In genomic region chr3:88619113-88620097, GRCm38 (mm10) we compare ENCODE assay signal across 11 mouse cellular contexts. TPM values are rescaled to one million over a fixed set of nuclear protein-coding genes. Genes with fewer than 3 reads are reported as not detected.
DNase-seq lines count a peak whose midpoint lies in the region; ATAC-seq and TF ChIP-seq lines count a peak whose summit lies in the region.
"Had no signal": no experiment of that assay in that cellular context is flagged by ENCODE, and none has a peak within 500 bp of the region (broad histone marks: within the 10 kb centered on the region; RNA-seq: fewer than 3 reads in every experiment).

No protein-coding gene starts in this region.

- no peak for ATAC-seq in lung, embryonic 14.5 days (ENCODE audit: insufficient read depth)
- no peak for ATAC-seq in embryonic facial prominence, embryonic 15.5 days (ENCODE audit: insufficient number of reproducible peaks, low FRiP score, low TSS enrichment, low read depth)
- ATAC-seq in CD4-positive, CD25-positive, alpha-beta regulatory T cell, adult 4 months = no peak

- 55% methylated on average over 9 of the region's 9 CpGs for WGBS in lung, embryonic 14.5 days
- 55% methylated on average over 9 of the region's 9 CpGs for WGBS in embryonic facial prominence, embryonic 15.5 days

- H3K36me3 ChIP-seq in lung, embryonic 14.5 days (ENCODE audit: insufficient read depth) = 0 out of 2 replicates have a peak, but pooled peaks cover 3% of the 10 kb centered on the region
- H3K36me3 ChIP-seq in embryonic facial prominence, embryonic 15.5 days = no peaks in the 10 kb centered on the region
- H3K36me3 ChIP-seq: hindbrain, embryonic 13.5 days had no signal

- H3K9ac ChIP-seq in lung, embryonic 14.5 days = no peak overlapping the region
- H3K9ac ChIP-seq in embryonic facial prominence, embryonic 15.5 days = no peak overlapping the region
- H3K9ac ChIP-seq: liver, embryonic 15.5 days had no signal

- no peaks in the 10 kb centered on the region for H3K27me3 ChIP-seq in lung, embryonic 14.5 days (ENCODE audit: insufficient read depth, low read length)
- H3K27me3 ChIP-seq in embryonic facial prominence, embryonic 15.5 days = no peaks in the 10 kb centered on the region
- H3K27me3 ChIP-seq: hindbrain, embryonic 13.5 days had no signal

- H3K9me3 ChIP-seq in lung, embryonic 14.5 days (ENCODE audit: low read depth, low read length) = no peaks in the 10 kb centered on the region
- no peaks in the 10 kb centered on the region for H3K9me3 ChIP-seq in embryonic facial prominence, embryonic 15.5 days (replicated peaks)
- H3K9me3 ChIP-seq: hindbrain, embryonic 13.5 days; liver, embryonic 15.5 days had no signal

- peaks cover 26% of the 10 kb centered on the region for H3K4me1 ChIP-seq in lung, embryonic 14.5 days (ENCODE audit: insufficient read depth)
- H3K4me1 ChIP-seq in embryonic facial prominence, embryonic 15.5 days = peaks cover 57% of the 10 kb centered on the region

- no peak for TF ChIP-seq CTCF in lung, embryonic 14.5 days (IDR thresholded peaks at IDR 0.05; ENCODE audit: low read depth)

- H3K4me2 ChIP-seq in lung, embryonic 14.5 days = 0 out of 2 replicates have a peak overlapping the region, but pooled peaks have one; percentile 7
- H3K4me2 ChIP-seq in embryonic facial prominence, embryonic 15.5 days (replicated peaks) = peak overlapping the region; percentile 80; the same call in 1 of the 2 replicates

- H3K4me3 ChIP-seq in lung, embryonic 14.5 days (ENCODE audit: low read depth, low read length) = no peak overlapping the region
- no peak overlapping the region for H3K4me3 ChIP-seq in embryonic facial prominence, embryonic 15.5 days (replicated peaks)
- H3K4me3 ChIP-seq: erythroblast, embryonic 14.5 days had no signal

- H3K27ac ChIP-seq in lung, embryonic 14.5 days (ENCODE audit: low read depth) = peak overlapping the region; percentile 20; the same call in 1 of the 2 replicates
- H3K27ac ChIP-seq in embryonic facial prominence, embryonic 15.5 days (replicated peaks) = 0 out of 2 replicates have a peak overlapping the region, but pooled peaks have one; percentile 2

- no peak for DNase-seq in lung, embryonic 14.5 days
- no peak for DNase-seq in lung, postnatal 4 days
- peak; percentile 52 for DNase-seq in NIH3T3 (ENCODE audit: low read depth)
- peak; percentile 78 to 82 for DNase-seq in kidney, postnatal 36 days
- DNase-seq in frontal cortex, postnatal 14 days (ENCODE audit: low spot score in 2 of 2) = no peak
- no peak for DNase-seq in left cerebral cortex, adult 11 months (ENCODE audit: low spot score)

RNA-seq across cellular contexts. Expression of gene Arhgef2, which starts 13.6 kb away (rescaled TPM):
- 115 and 127 TPM in 2 replicates for polyA plus RNA-seq in lung, embryonic 14.5 days (2014; fragmentation: Nextera tagmentation; extraction: Ambion mirVana)
- polyA plus RNA-seq in embryonic facial prominence, embryonic 15.5 days (2015; fragmentation: Nextera tagmentation; extraction: Ambion mirVana) = 96.6 and 97.9 TPM in 2 replicates
- 10 to 100 TPM; 36.5 to 48.6 TPM for polyA plus RNA-seq in CD4-positive, CD25-positive, alpha-beta regulatory T cell, adult 4 months (2017; shearing (Covaris generic))

RNA-seq across cellular contexts. Expression of gene Rxfp4, which starts 33.5 kb away (rescaled TPM):
- polyA plus RNA-seq in lung, embryonic 14.5 days (2014; fragmentation: Nextera tagmentation; extraction: Ambion mirVana) = not detected in 2 replicates
- polyA plus RNA-seq in embryonic facial prominence, embryonic 15.5 days (2015; fragmentation: Nextera tagmentation; extraction: Ambion mirVana) = not detected in 2 replicates
- polyA plus RNA-seq in CD4-positive, CD25-positive, alpha-beta regulatory T cell, adult 4 months (2017; shearing (Covaris generic)) = under 1 TPM in 1 of 2 experiments, not detected in 1; 0.26 TPM
- polyA plus RNA-seq: erythroblast, embryonic 14.5 days; hindbrain, embryonic 13.5 days; liver, embryonic 15.5 days had no signal

RNA-seq across cellular contexts. Expression of gene Ssr2, which starts 43.7 kb away (rescaled TPM):
- 278 and 285 TPM in 2 replicates for polyA plus RNA-seq in lung, embryonic 14.5 days (2014; fragmentation: Nextera tagmentation; extraction: Ambion mirVana)
- polyA plus RNA-seq in embryonic facial prominence, embryonic 15.5 days (2015; fragmentation: Nextera tagmentation; extraction: Ambion mirVana) = 339 and 341 TPM in 2 replicates
- 100 to 1,000 TPM; 160 to 161 TPM for polyA plus RNA-seq in CD4-positive, CD25-positive, alpha-beta regulatory T cell, adult 4 months (2017; shearing (Covaris generic))

Comparison
In these comparisons a context has a peak if more than half of its experiments do, and no peak if none do; other contexts are left out.
1. DNase-seq: peak in NIH3T3 (single experiment) and kidney, postnatal 36 days (2 of 2); none in lung, embryonic 14.5 days (single experiment), lung, postnatal 4 days (0 of 2), frontal cortex, postnatal 14 days (0 of 2) and left cerebral cortex, adult 11 months (single experiment).